Mouse (Mus musculus) midbrain, postnatal 0 days (tissue): Measurements from ENCODE around the gene 3110009E18Rik. TPM values are rescaled to one million over a fixed set of nuclear protein-coding genes. Genes with fewer than 3 reads are reported as not detected.

Experiments used
- ATAC-seq: fragments of 200-750 bp; cut with Nextera tagmentation; 2 replicates; pipeline ENCODE4 v1.8.0; 2017; ENCODE audit warnings: moderate number of reproducible peaks, mild to moderate bottlenecking, moderate TSS enrichment, moderate library complexity; ENCODE audit not compliant: low FRiP score
- DNase-seq: peaks from one replicate; pipeline ENCODE4 v3.0.0-alpha.2; 2015; ENCODE audit warnings: low spot score
- H3K27ac ChIP-seq: fragments of 300-500 bp; sonication (generic); 2 replicates; pipeline ENCODE4 v1.5.1; 2014; ENCODE audit warnings: low read depth, mild to moderate bottlenecking, low read length, mixed read lengths
- H3K27me3 ChIP-seq: fragments of 300-500 bp; sonication (generic); 2 replicates; pipeline ENCODE4 v1.6.1; 2014; ENCODE audit warnings: low read length, control low read depth, mixed read lengths; ENCODE audit not compliant: insufficient read depth
- H3K36me3 ChIP-seq: fragments of 300-500 bp; sonication (generic); 2 replicates; pipeline ENCODE4 v1.6.1; 2014; ENCODE audit warnings: low read length, control low read depth, mixed read lengths; ENCODE audit not compliant: insufficient read depth
- H3K4me1 ChIP-seq: fragments of 300-500 bp; sonication (generic); 2 replicates; pipeline ENCODE4 v1.6.1; 2014; ENCODE audit warnings: mild to moderate bottlenecking, control low read depth, antibody characterized with exemption, low read length, mixed read lengths; ENCODE audit not compliant: insufficient read depth
- H3K4me2 ChIP-seq: fragments of 300-500 bp; sonication (generic); 2 replicates; pipeline ENCODE4 v1.6.1; 2014; ENCODE audit warnings: low read depth, mild to moderate bottlenecking, low read length, mixed read lengths; ENCODE audit not compliant: poor library complexity, severe bottlenecking
- H3K4me3 ChIP-seq: fragments of 300-500 bp; sonication (generic); 2 replicates; pipeline ENCODE4 v1.5.1; 2014; ENCODE audit warnings: low read depth, mild to moderate bottlenecking, low read length, moderate library complexity
- H3K9ac ChIP-seq: fragments of 300-500 bp; sonication (generic); replicated peaks from 2 replicates; pipeline ENCODE4 v1.6.1; 2014; ENCODE audit warnings: mild to moderate bottlenecking, low read length, moderate library complexity, mixed read lengths; ENCODE audit not compliant: poor library complexity, severe bottlenecking
- H3K9me3 ChIP-seq: fragments of 300-500 bp; sonication (generic); 2 replicates; pipeline ENCODE4 v1.6.1; 2016; ENCODE audit warnings: low read length, control low read depth
- CTCF ChIP-seq: IDR thresholded peaks from 2 replicates; pipeline ENCODE4 v1.5.1; 2016; ENCODE audit warnings: antibody characterized with exemption, mild to moderate bottlenecking
- WGBS: fragments of 180-500 bp; shearing (Covaris S2); extraction: QIAGEN DNeasy Blood & Tissue Kit; methylation state at CpG from one replicate; pipeline ENCODE4 v1.1.7; 2014; 5-methylcytosine and 5-hydroxymethylcytosine counted together
- polyA plus RNA-seq: library from polyadenylated mRNA; unstranded; fragments of >200 nt; fragmentation: Nextera tagmentation; extraction: Ambion mirVana; gene quantifications from 2 replicates; pipeline ENCODE4 v1.2.1, GENCODE M21; 2015
- total RNA-seq: library from RNA; depleted of rRNA; stranded (reverse); fragments of >200 nt; gene quantifications from 2 replicates; pipeline ENCODE4 v1.2.3, GENCODE M21; 2014

Gene 3110009E18Rik
- total and polyA plus RNA-seq, 2 experiments from 2014 or later: 0.77 to 11.4 TPM

GRCm38 (mm10) chr1:120162616-120163015, 41.6 kb downstream of the 3110009E18Rik start:
- Histone ChIP-seq H3K27ac (no peak overlapping the region), H3K27me3 (no peaks in the 10 kb centered on the region), H3K9me3 (no peaks in the 10 kb centered on the region), H3K36me3 (no peaks in the 10 kb centered on the region), H3K4me3 (no peak overlapping the region), H3K9ac (no peak overlapping the region), H3K4me1 (no peaks in the 10 kb centered on the region), H3K4me2 (no peak overlapping the region)
- 93% methylated on average over 1 of the region's 1 CpGs for WGBS
- no peak for TF ChIP-seq CTCF
- no peak for DNase-seq
- ATAC-seq: no peak

- Histone ChIP-seq H3K4me1 (no peaks in the 10 kb centered on the region), H3K27ac (no peak overlapping the region), H3K27me3 (no peaks in the 10 kb centered on the region), H3K4me2 (no peak overlapping the region), H3K36me3 (no peaks in the 10 kb centered on the region), H3K4me3 (no peak overlapping the region), H3K9ac (no peak overlapping the region), H3K9me3 (no peaks in the 10 kb centered on the region)
- WGBS: 62% methylated on average over 4 of the region's 4 CpGs
- no peak for TF ChIP-seq CTCF
- no peak for ATAC-seq
- no peak for DNase-seq
Observed at GRCm38 (mm10) chr1:120168016-120168415, 47.0 kb downstream of the 3110009E18Rik start.

DNA sequence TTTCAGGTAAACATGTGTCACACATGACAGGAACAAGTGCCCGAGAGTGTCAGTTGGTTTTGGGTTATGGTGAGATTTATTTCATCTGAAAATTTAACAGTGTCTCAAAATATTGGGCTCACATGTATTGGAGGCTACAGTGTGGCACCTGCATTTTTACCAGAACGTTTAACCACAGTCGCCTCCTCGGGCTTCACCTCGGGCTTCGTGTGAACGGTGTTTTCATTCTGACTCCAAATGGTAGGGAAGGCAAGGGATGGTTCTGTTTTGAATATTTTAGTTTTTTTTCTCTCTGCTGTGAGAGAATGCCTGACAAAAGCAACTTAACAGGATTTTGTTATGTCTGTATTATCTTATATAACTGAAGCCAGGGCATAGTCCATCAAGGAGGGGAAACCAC, 47.7 kb downstream of the 3110009E18Rik start:
- H3K36me3 ChIP-seq: no peaks in the 10 kb centered on the region
- H3K4me1 ChIP-seq: no peaks in the 10 kb centered on the region
- ATAC-seq: no peak
- TF ChIP-seq CTCF: no peak
- H3K27ac ChIP-seq: no peak overlapping the region
- H3K9ac ChIP-seq: no peak overlapping the region
- no peak for DNase-seq
- WGBS: 87% methylated on average over 7 of the region's 7 CpGs
- H3K4me3 ChIP-seq: no peak overlapping the region
- no peaks in the 10 kb centered on the region for H3K27me3 ChIP-seq
- H3K9me3 ChIP-seq: no peaks in the 10 kb centered on the region
- no peak overlapping the region for H3K4me2 ChIP-seq

GRCm38 (mm10) chr1:120170307-120170706, 49.3 kb downstream of the 3110009E18Rik start:
- H3K27ac ChIP-seq: no peak overlapping the region
- TF ChIP-seq CTCF: no peak
- DNase-seq (no peak), ATAC-seq (no peak)
- 83% methylated on average over 7 of the region's 7 CpGs for WGBS
- no peaks in the 10 kb centered on the region for H3K36me3 ChIP-seq
- no peaks in the 10 kb centered on the region for H3K27me3 ChIP-seq
- H3K4me1 ChIP-seq: no peaks in the 10 kb centered on the region
- no peak overlapping the region for H3K4me3 ChIP-seq
- H3K9ac ChIP-seq: no peak overlapping the region
- H3K9me3 ChIP-seq: no peaks in the 10 kb centered on the region
- H3K4me2 ChIP-seq: no peak overlapping the region

- Histone ChIP-seq H3K36me3 (no peaks in the 10 kb centered on the region), H3K27me3 (no peaks in the 10 kb centered on the region), H3K4me3 (no peak overlapping the region), H3K9ac (no peak overlapping the region), H3K27ac (no peak overlapping the region), H3K4me1 (peaks cover 6% of the 10 kb centered on the region; the same call in 1 of the 2 replicates), H3K9me3 (no peaks in the 10 kb centered on the region), H3K4me2 (no peak overlapping the region)
- ATAC-seq (peak; percentile 63; the same call in 1 of the 2 replicates), DNase-seq (peak; percentile 76)
- WGBS: 52% methylated on average over 5 of the region's 5 CpGs
- peak; percentile 94 for TF ChIP-seq CTCF
Observed at GRCm38 (mm10) chr1:120171819-120172521, 51.0 kb downstream of the 3110009E18Rik start.

- Histone ChIP-seq H3K4me1 (peaks cover 6% of the 10 kb centered on the region; the same call in 1 of the 2 replicates), H3K9me3 (no peaks in the 10 kb centered on the region), H3K36me3 (no peaks in the 10 kb centered on the region), H3K4me3 (no peak overlapping the region), H3K9ac (no peak overlapping the region), H3K4me2 (no peak overlapping the region), H3K27ac (no peak overlapping the region), H3K27me3 (no peaks in the 10 kb centered on the region; the same call in 1 of the 2 replicates)
- no peak for TF ChIP-seq CTCF
- no peak for ATAC-seq
- no peak for DNase-seq
- WGBS: 83% methylated on average over 4 of the region's 4 CpGs
Observed at GRCm38 (mm10) chr1:120174991-120175390, 54.0 kb downstream of the 3110009E18Rik start.
